Mouse (Mus musculus): ENCODE data around the gene Lman2. TPM values are rescaled to one million over a fixed set of nuclear protein-coding genes. Genes with fewer than 3 reads are reported as not detected.

Lman2 gene
- polyA plus RNA-seq, 1 experiment from 2014 or later: 101 TPM

GRCm38 (mm10) chr13:55392933-55393332 is 30.4 kb upstream of the Lman2 start:
- H3K27ac ChIP-seq (replicated peaks): no peak overlapping the region
- no peak for DNase-seq (ENCODE audit: low spot score)
- 66% methylated on average over 4 of the region's 4 CpGs for WGBS
- peaks cover 5% of the 10 kb centered on the region for H3K4me1 ChIP-seq
- no peaks in the 10 kb centered on the region for H3K36me3 ChIP-seq (replicated peaks)
- 0 out of 2 replicates have a peak, but pooled peaks cover 2% of the 10 kb centered on the region for H3K27me3 ChIP-seq (replicated peaks; ENCODE audit: low read depth, poor library complexity, severe bottlenecking)
- H3K9me3 ChIP-seq: no peaks in the 10 kb centered on the region
- H3K4me3 ChIP-seq: no peak overlapping the region

DNA sequence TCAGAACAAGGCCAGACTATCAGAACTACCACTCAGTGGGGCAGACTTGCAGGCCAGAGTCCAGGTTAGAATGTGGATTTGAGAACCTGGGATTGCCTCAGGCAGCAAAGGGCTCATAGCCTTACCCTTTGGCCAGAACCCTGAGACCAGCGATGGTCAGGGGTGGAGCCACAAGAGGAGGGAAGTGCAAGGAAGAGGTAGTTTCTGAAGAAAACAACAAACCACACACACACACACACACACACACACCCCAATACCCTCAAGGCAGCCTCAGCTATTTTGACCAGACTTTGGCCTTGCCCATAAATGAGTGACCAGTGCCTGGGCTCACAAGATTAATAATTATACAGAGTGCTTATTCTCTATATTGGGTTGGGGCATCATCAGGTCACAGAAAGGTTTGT is 29.0 kb upstream of the Lman2 start:
- H3K36me3 ChIP-seq (replicated peaks): no peaks in the 10 kb centered on the region
- DNase-seq (ENCODE audit: low spot score): no peak
- H3K4me1 ChIP-seq: peaks cover 5% of the 10 kb centered on the region
- no peak overlapping the region for H3K27ac ChIP-seq (replicated peaks)
- H3K9me3 ChIP-seq: no peaks in the 10 kb centered on the region
- H3K27me3 ChIP-seq (replicated peaks; ENCODE audit: low read depth, poor library complexity, severe bottlenecking): no peaks in the 10 kb centered on the region
- no peak overlapping the region for H3K4me3 ChIP-seq
- 82% methylated on average over 1 of the region's 1 CpGs for WGBS

- Histone ChIP-seq H3K9me3 (no peaks in the 10 kb centered on the region), H3K4me1 (no peaks in the 10 kb centered on the region), H3K27me3 (replicated peaks; ENCODE audit: low read depth, poor library complexity, severe bottlenecking) (no peaks in the 10 kb centered on the region), H3K4me3 (no peak overlapping the region), H3K27ac (replicated peaks) (no peak overlapping the region), H3K36me3 (replicated peaks) (no peaks in the 10 kb centered on the region)
- 86% methylated on average over 3 of the region's 3 CpGs for WGBS
- no peak for DNase-seq (ENCODE audit: low spot score)
Measured at GRCm38 (mm10) chr13:55390644-55391043, 28.1 kb upstream of the Lman2 start.

- DNase-seq (ENCODE audit: low spot score): no peak
- 80% methylated on average over 4 of the region's 4 CpGs for WGBS
- no peaks in the 10 kb centered on the region for H3K36me3 ChIP-seq (replicated peaks)
- no peaks in the 10 kb centered on the region for H3K9me3 ChIP-seq
- H3K4me1 ChIP-seq: peaks cover 11% of the 10 kb centered on the region
- H3K27ac ChIP-seq (replicated peaks): no peak overlapping the region
- peaks cover 74% of the 10 kb centered on the region for H3K27me3 ChIP-seq (replicated peaks; ENCODE audit: low read depth, poor library complexity, severe bottlenecking)
- H3K4me3 ChIP-seq: no peak overlapping the region
Measured at GRCm38 (mm10) chr13:55381790-55382189, 19.2 kb upstream of the Lman2 start.

- 6% methylated on average over 32 of the region's 32 CpGs for WGBS
- Histone ChIP-seq H3K4me3 (peak overlapping the region; percentile 44), H3K36me3 (replicated peaks) (no peaks in the 10 kb centered on the region), H3K4me1 (peaks cover 11% of the 10 kb centered on the region), H3K9me3 (no peaks in the 10 kb centered on the region), H3K27me3 (replicated peaks; ENCODE audit: low read depth, poor library complexity, severe bottlenecking) (peaks cover 90% of the 10 kb centered on the region), H3K27ac (replicated peaks) (no peak overlapping the region)
- peak; percentile 48 for DNase-seq (ENCODE audit: low spot score)
Measured at GRCm38 (mm10) chr13:55378907-55379580, 16.5 kb upstream of the Lman2 start.

GRCm38 (mm10) chr13:55375877-55376276 is 13.3 kb upstream of the Lman2 start:
- DNase-seq (ENCODE audit: low spot score): no peak
- no peaks in the 10 kb centered on the region for H3K36me3 ChIP-seq (replicated peaks)
- no peak overlapping the region for H3K27ac ChIP-seq (replicated peaks)
- H3K9me3 ChIP-seq: no peaks in the 10 kb centered on the region
- H3K4me3 ChIP-seq: no peak overlapping the region
- 71% methylated on average over 2 of the region's 2 CpGs for WGBS
- peaks cover 17% of the 10 kb centered on the region for H3K4me1 ChIP-seq
- H3K27me3 ChIP-seq (replicated peaks; ENCODE audit: low read depth, poor library complexity, severe bottlenecking): peaks cover 86% of the 10 kb centered on the region

GRCm38 (mm10) chr13:55374206-55374924 is 11.8 kb upstream of the Lman2 start:
- Histone ChIP-seq H3K9me3 (no peaks in the 10 kb centered on the region), H3K27ac (replicated peaks) (no peak overlapping the region), H3K27me3 (replicated peaks; ENCODE audit: low read depth, poor library complexity, severe bottlenecking) (peaks cover 77% of the 10 kb centered on the region), H3K4me3 (no peak overlapping the region), H3K4me1 (peaks cover 19% of the 10 kb centered on the region), H3K36me3 (replicated peaks) (no peaks in the 10 kb centered on the region)
- 70% methylated on average over 6 of the region's 6 CpGs for WGBS
- DNase-seq (ENCODE audit: low spot score): no peak

- H3K27ac ChIP-seq (replicated peaks): no peak overlapping the region
- H3K9me3 ChIP-seq: no peaks in the 10 kb centered on the region
- DNase-seq (ENCODE audit: low spot score): no peak
- H3K4me3 ChIP-seq: no peak overlapping the region
- H3K36me3 ChIP-seq (replicated peaks): no peaks in the 10 kb centered on the region
- WGBS: 54% methylated on average over 5 of the region's 5 CpGs
- peaks cover 54% of the 10 kb centered on the region for H3K27me3 ChIP-seq (replicated peaks; ENCODE audit: low read depth, poor library complexity, severe bottlenecking)
- peaks cover 9% of the 10 kb centered on the region for H3K4me1 ChIP-seq
Measured at GRCm38 (mm10) chr13:55371740-55372139, 9.2 kb upstream of the Lman2 start.

DNA sequence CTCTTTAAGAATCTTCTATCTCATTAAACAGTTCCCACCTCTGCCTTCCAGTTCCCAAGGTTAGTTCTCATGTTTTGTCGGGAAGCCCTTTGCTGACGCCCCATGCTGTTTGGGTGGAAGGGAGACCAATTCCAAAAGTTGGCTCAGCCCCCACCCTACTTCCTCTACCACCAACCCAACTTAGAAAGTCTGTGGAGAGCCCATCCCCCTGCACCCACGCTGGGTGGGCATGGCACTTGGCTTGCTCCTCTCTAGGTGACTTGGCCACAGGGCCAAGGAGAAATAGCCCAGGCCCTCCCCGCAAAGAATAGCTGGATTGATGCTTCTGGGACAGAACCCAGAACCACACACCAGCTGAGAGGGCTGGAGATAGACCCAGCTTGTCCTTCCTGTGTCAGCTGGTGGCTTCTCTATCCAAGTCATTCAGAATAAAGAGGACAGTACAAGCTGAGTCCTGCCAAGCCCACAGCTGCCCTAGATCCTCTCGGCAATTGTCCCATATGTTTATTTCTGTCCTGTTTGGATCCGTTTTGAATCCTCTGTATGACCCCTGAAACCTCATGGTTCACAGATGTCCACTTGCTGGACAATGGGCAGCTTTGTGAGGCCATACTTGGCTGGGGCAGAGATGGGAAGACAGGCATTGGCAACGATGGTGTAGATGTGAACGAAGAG is 8.6 kb upstream of the Lman2 start:
- DNase-seq (ENCODE audit: low spot score): no peak
- H3K4me3 ChIP-seq: no peak overlapping the region
- H3K36me3 ChIP-seq (replicated peaks): no peaks in the 10 kb centered on the region
- no peaks in the 10 kb centered on the region for H3K9me3 ChIP-seq
- H3K27ac ChIP-seq (replicated peaks): no peak overlapping the region; the same call in 1 of the 2 replicates
- H3K4me1 ChIP-seq: peaks cover 9% of the 10 kb centered on the region
- WGBS: 58% methylated on average over 8 of the region's 8 CpGs
- H3K27me3 ChIP-seq (replicated peaks; ENCODE audit: low read depth, poor library complexity, severe bottlenecking): peaks cover 54% of the 10 kb centered on the region

DNA sequence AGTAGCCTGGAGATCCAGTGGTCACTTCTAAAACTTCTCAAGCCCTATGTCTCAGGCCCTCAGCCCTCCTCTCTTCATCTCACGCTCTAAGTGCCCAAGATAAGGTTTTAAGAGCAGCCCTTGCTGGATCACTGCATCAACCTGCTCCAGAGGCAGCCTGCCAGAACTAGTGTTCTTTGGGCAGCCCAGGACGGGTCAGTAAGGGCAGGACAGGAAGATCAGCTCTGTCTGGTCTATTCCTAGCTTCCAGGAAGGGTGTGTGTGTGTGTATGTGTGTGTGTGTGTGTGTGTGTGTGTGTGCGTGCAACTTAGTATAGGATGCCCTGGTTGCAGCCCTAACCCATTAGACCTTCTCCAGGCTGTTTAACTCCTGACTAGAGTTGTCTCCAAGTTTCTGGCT is 7.7 kb upstream of the Lman2 start:
- H3K4me3 ChIP-seq: no peak overlapping the region
- 68% methylated on average over 3 of the region's 3 CpGs for WGBS
- peaks cover 46% of the 10 kb centered on the region for H3K27me3 ChIP-seq (replicated peaks; ENCODE audit: low read depth, poor library complexity, severe bottlenecking)
- H3K4me1 ChIP-seq: peaks cover 9% of the 10 kb centered on the region
- DNase-seq (ENCODE audit: low spot score): no peak
- no peaks in the 10 kb centered on the region for H3K36me3 ChIP-seq (replicated peaks)
- H3K27ac ChIP-seq (replicated peaks): no peak overlapping the region
- H3K9me3 ChIP-seq: no peaks in the 10 kb centered on the region

DNA sequence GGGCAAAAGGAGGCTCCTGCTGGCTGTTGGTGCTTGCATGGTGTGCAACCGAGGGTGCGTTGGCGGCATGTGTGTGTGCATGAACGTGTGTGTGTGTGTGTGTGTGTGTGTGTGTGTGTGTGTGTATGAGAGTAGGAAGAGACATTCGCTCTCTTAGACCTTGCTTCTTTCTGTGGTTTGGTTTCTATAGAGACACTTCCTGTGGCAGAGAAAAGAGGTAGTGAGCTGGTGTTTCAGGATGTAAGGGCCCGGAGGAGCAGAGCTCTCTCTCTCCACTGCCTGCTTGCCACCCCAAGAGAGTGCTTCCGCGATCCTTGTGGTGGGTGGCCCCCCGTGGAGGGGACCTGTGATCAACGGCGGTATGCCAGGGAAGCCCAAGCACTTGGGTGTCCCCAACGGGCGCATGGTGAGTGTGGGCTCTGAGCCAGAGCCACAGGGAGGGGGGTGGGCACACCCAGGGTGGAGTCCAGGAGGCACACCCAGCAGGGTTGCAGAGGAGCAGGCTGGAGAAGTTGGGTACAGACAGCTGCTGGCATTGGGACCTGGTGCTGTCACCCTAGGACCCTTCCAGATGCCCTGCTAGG is 7.0 kb upstream of the Lman2 start, which contains the start of gene Rgs14:
Gene Rgs14 (plus strand): TSS at position 202 of the 584 bp plus-strand sequence.
- peak within 1 kb of the TSS; percentile 19; the same call in 1 of the 2 replicates for H3K4me3 ChIP-seq
- peaks cover 40% of the 10 kb centered on the region for H3K27me3 ChIP-seq (replicated peaks; ENCODE audit: low read depth, poor library complexity, severe bottlenecking)
- 66% methylated on average over 13 of the region's 13 CpGs for WGBS
- H3K36me3 ChIP-seq (replicated peaks): no peaks in the 10 kb centered on the region
- H3K27ac ChIP-seq (replicated peaks): no peak within 1 kb of the TSS; the same call in 1 of the 2 replicates
- no peak for DNase-seq (ENCODE audit: low spot score)
- peaks cover 9% of the 10 kb centered on the region for H3K4me1 ChIP-seq
- no peaks in the 10 kb centered on the region for H3K9me3 ChIP-seq

DNA sequence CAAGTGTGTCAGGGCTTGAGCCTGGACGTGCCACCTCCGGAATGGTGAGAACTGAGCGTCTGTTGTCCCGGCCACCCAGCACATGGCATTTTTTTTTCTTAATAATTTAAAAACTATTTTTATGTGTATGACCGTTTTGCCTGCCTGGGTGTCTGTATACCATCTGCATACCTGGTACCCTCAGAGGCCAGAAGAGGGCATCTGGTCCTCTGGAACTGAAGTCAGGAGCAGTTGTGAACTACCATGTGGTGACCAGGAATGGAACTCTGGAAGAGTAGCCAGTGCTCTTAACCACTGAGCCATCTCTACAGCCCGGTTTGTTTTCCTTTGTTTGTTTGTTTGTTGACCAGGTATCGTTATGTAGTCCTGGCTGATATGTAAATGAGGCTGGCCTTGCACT is 5.8 kb upstream of the Lman2 start:
- Histone ChIP-seq H3K9me3 (no peaks in the 10 kb centered on the region), H3K36me3 (replicated peaks) (no peaks in the 10 kb centered on the region), H3K4me1 (peaks cover 9% of the 10 kb centered on the region), H3K27me3 (replicated peaks; ENCODE audit: low read depth, poor library complexity, severe bottlenecking) (peaks cover 28% of the 10 kb centered on the region), H3K4me3 (no peak overlapping the region), H3K27ac (replicated peaks) (no peak overlapping the region)
- DNase-seq (ENCODE audit: low spot score): no peak
- WGBS: 78% methylated on average over 7 of the region's 7 CpGs

Data from embryonic facial prominence, embryonic 10.5 days (tissue).